Mouse (Mus musculus) retina, postnatal 1 day (tissue): ENCODE measurements around the gene Exoc8.
A peak's percentile ranks its signal among the peaks of the same experiment; 100 is the strongest.

ENCODE experiments used
- DNase-seq: peaks from one replicate; pipeline ENCODE4 v3.0.0-alpha.2; 2012

Gene Exoc8

GRCm38 (mm10) chr8:124905482-124905881 lies 8.0 kb upstream of the Exoc8 start:
- no peak for DNase-seq

GRCm38 (mm10) chr8:124903198-124903597 lies 5.7 kb upstream of the Exoc8 start:
- no peak for DNase-seq

- no peak for DNase-seq
Observed at GRCm38 (mm10) chr8:124898251-124898905, 873 bp upstream of the Exoc8 start.

- peak; percentile 90 for DNase-seq
Observed at GRCm38 (mm10) chr8:124896632-124897385, 696 bp downstream of the Exoc8 start.

GRCm38 (mm10) chr8:124896010-124896631 lies 1.4 kb downstream of the Exoc8 start:
- no peak for DNase-seq

GRCm38 (mm10) chr8:124892596-124892995 lies 4.9 kb downstream of the Exoc8 start:
- no peak for DNase-seq

- DNase-seq = no peak
Observed at GRCm38 (mm10) chr8:124888385-124888784, 9.1 kb downstream of the Exoc8 start.

- DNase-seq = peak; percentile 46
Observed at GRCm38 (mm10) chr8:124878946-124879526, 18.5 kb downstream of the Exoc8 start.

- no peak for DNase-seq
Observed at GRCm38 (mm10) chr8:124878141-124878540, 19.4 kb downstream of the Exoc8 start.

- DNase-seq = no peak
Observed at GRCm38 (mm10) chr8:124872690-124873089, 24.8 kb downstream of the Exoc8 start.

- DNase-seq = no peak
Observed at GRCm38 (mm10) chr8:124872081-124872480, 25.4 kb downstream of the Exoc8 start.

GRCm38 (mm10) chr8:124871474-124871873 lies 26.0 kb downstream of the Exoc8 start:
- no peak for DNase-seq

GRCm38 (mm10) chr8:124869708-124870107 lies 27.8 kb downstream of the Exoc8 start:
- no peak for DNase-seq

GRCm38 (mm10) chr8:124867126-124867525 lies 30.4 kb downstream of the Exoc8 start:
- no peak for DNase-seq

- DNase-seq = no peak
Observed at GRCm38 (mm10) chr8:124866669-124867068, 30.8 kb downstream of the Exoc8 start.

GRCm38 (mm10) chr8:124863729-124864128 lies 33.8 kb downstream of the Exoc8 start:
- no peak for DNase-seq

GRCm38 (mm10) chr8:124863163-124863677 lies 34.3 kb downstream of the Exoc8 start:
- no peak for DNase-seq

- peak; percentile 96 for DNase-seq
Observed at GRCm38 (mm10) chr8:124862321-124863162, 35.0 kb downstream of the Exoc8 start, which contains the start of the genes Gnpat and 2810004N23Rik. Gene Gnpat (plus strand): TSS chr8:124863033. Gene 2810004N23Rik (minus strand): TSS chr8:124863120.

GRCm38 (mm10) chr8:124860188-124860587 lies 37.3 kb downstream of the Exoc8 start:
- no peak for DNase-seq

GRCm38 (mm10) chr8:124859466-124859865 lies 38.0 kb downstream of the Exoc8 start:
- DNase-seq = peak; percentile 11

GRCm38 (mm10) chr8:124853511-124853910 lies 44.0 kb downstream of the Exoc8 start:
- DNase-seq = no peak

GRCm38 (mm10) chr8:124845573-124845972 lies 51.9 kb downstream of the Exoc8 start:
- DNase-seq = no peak
